Mouse (Mus musculus): ENCODE data around the gene Fos. TPM values are rescaled to one million over a fixed set of nuclear protein-coding genes. Genes with fewer than 3 reads are reported as not detected.

Fos gene
- 1.4 and 1.5 TPM in 2 replicates for polyA plus RNA-seq (2016; fragmentation: Nextera tagmentation; extraction: Ambion mirVana)

DNA sequence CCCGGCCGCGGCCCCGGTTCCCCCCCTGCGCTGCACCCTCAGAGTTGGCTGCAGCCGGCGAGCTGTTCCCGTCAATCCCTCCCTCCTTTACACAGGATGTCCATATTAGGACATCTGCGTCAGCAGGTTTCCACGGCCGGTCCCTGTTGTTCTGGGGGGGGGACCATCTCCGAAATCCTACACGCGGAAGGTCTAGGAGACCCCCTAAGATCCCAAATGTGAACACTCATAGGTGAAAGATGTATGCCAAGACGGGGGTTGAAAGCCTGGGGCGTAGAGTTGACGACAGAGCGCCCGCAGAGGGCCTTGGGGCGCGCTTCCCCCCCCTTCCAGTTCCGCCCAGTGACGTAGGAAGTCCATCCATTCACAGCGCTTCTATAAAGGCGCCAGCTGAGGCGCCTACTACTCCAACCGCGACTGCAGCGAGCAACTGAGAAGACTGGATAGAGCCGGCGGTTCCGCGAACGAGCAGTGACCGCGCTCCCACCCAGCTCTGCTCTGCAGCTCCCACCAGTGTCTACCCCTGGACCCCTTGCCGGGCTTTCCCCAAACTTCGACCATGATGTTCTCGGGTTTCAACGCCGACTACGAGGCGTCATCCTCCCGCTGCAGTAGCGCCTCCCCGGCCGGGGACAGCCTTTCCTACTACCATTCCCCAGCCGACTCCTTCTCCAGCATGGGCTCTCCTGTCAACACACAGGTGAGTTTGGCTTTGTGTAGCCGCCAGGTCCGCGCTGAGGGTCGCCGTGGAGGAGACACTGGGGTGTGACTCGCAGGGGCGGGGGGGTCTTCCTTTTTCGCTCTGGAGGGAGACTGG lies at the start of gene Fos:
TSS of gene Fos (plus strand) at position 410 of the 817 bp plus-strand sequence.
- Histone ChIP-seq H3K27ac (peak within 1 kb of the TSS; percentile 78), H3K36me3 (no peaks in the 10 kb centered on the region), H3K4me2 (peak within 1 kb of the TSS; percentile 100), H3K9ac (peak within 1 kb of the TSS; percentile 76), H3K4me3 (peak within 1 kb of the TSS; percentile 69), H3K4me1 (peaks cover 68% of the 10 kb centered on the region), H3K27me3 (replicated peaks) (peaks cover 80% of the 10 kb centered on the region), H3K9me3 (replicated peaks) (no peaks in the 10 kb centered on the region)
- ATAC-seq = peak; percentile 84
- WGBS (ENCODE audit: insufficient replicate concordance) = under 1% methylated on average over 56 of the region's 56 CpGs

DNA sequence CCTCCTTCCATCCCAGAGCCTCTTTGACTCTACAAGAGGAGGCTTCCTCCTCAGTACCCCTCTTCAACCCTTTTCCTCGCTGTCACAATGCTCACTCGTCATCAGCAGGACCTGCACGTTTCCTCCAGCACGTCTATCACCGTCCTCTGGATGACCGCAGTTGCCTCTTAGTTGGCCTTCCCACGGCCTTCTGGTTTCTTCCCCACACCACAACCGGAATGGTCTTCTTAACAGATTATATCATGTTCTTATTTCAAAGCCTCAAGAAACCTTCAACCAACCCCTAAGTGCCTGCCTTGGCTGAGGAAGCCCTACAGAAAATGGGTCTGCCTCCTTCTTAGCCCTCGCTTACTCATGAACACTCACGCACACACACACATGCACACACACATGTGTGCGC lies 48.0 kb upstream of the Fos start:
- ATAC-seq = no peak
- Histone ChIP-seq H3K36me3 (no peaks in the 10 kb centered on the region), H3K4me3 (no peak overlapping the region), H3K27me3 (replicated peaks) (peaks cover 6% of the 10 kb centered on the region), H3K4me2 (no peak overlapping the region), H3K9me3 (replicated peaks) (no peaks in the 10 kb centered on the region), H3K27ac (no peak overlapping the region), H3K9ac (no peak overlapping the region), H3K4me1 (0 out of 2 replicates have a peak, but pooled peaks cover 5% of the 10 kb centered on the region)
- WGBS (ENCODE audit: insufficient replicate concordance) = 49% methylated on average over 11 of the region's 11 CpGs

DNA sequence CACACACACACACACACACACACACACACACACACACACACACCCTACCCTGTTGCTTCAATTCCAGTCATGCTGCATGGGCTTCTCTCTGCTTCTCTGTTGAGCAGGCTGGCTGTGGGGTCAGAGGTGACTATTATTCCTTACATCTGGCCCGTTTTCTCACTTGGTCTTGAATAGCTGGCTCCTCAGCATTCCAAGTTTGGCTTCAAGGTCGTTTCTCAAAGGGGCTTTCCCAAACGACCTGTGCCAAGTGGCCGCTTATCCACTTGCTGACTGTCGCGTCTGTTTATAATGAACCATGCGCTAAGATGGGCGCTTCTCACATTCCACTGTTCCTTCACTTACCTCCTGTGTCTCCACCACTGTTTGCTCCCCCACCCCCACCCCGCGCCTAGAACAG lies 47.6 kb upstream of the Fos start:
- H3K4me3 ChIP-seq = no peak overlapping the region
- WGBS (ENCODE audit: insufficient replicate concordance) = 58% methylated on average over 10 of the region's 10 CpGs
- H3K9me3 ChIP-seq (replicated peaks) = no peaks in the 10 kb centered on the region
- H3K4me1 ChIP-seq = 0 out of 2 replicates have a peak, but pooled peaks cover 5% of the 10 kb centered on the region
- H3K27ac ChIP-seq = no peak overlapping the region
- no peaks in the 10 kb centered on the region for H3K36me3 ChIP-seq
- ATAC-seq = no peak
- H3K4me2 ChIP-seq = no peak overlapping the region
- peaks cover 6% of the 10 kb centered on the region for H3K27me3 ChIP-seq (replicated peaks)
- no peak overlapping the region for H3K9ac ChIP-seq

DNA sequence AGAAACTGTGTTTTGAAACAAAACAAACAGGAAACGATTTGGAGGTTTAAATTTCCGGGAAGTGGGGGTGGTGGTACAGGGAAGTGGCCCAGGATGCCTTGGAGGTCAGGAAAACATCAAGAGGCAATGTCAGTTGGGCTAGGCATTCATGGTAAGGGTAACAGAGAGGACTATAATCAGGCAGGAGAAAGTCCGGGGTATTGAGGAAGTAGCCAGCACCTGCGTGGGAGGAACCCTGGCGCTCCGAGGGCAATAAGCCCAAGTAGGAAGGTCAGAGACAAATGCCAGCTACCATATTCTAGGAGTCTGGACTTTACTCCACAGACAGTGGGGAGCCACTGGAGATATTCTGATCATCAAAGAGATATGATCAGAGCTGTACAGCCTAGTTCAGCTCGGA lies 45.9 kb upstream of the Fos start:
- Histone ChIP-seq H3K4me2 (no peak overlapping the region), H3K27me3 (replicated peaks) (peaks cover 6% of the 10 kb centered on the region), H3K36me3 (no peaks in the 10 kb centered on the region), H3K9ac (no peak overlapping the region), H3K4me1 (0 out of 2 replicates have a peak, but pooled peaks cover 5% of the 10 kb centered on the region), H3K27ac (no peak overlapping the region), H3K9me3 (replicated peaks) (no peaks in the 10 kb centered on the region), H3K4me3 (no peak overlapping the region)
- 43% methylated on average over 7 of the region's 7 CpGs for WGBS (ENCODE audit: insufficient replicate concordance)
- no peak for ATAC-seq

DNA sequence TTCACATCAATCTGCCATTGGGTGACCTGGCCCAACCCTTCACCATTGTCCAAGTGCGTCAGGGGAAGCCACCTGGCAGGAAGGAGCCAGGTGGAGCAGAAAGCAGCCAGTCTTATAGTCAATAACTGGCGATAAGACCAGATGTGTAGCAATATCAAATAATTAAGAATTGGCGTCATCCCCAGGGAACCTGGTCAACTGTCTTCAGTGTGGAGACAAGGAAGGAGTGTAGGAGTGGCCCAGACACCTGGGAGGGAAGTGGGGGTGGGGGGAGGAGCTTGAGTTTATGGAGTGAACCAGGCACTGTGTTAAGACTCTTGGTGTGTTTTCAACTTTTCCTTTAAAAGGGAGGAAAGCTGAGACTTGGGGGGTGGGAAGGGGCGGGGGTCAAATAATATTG lies 43.7 kb upstream of the Fos start:
- 47% methylated on average over 4 of the region's 4 CpGs for WGBS (ENCODE audit: insufficient replicate concordance)
- no peak overlapping the region for H3K4me2 ChIP-seq
- H3K27me3 ChIP-seq (replicated peaks) = peaks cover 6% of the 10 kb centered on the region
- no peak for ATAC-seq
- H3K4me1 ChIP-seq = no peaks in the 10 kb centered on the region
- H3K4me3 ChIP-seq = no peak overlapping the region
- H3K36me3 ChIP-seq = no peaks in the 10 kb centered on the region
- H3K9ac ChIP-seq = no peak overlapping the region
- H3K9me3 ChIP-seq (replicated peaks) = no peaks in the 10 kb centered on the region
- H3K27ac ChIP-seq = no peak overlapping the region

DNA sequence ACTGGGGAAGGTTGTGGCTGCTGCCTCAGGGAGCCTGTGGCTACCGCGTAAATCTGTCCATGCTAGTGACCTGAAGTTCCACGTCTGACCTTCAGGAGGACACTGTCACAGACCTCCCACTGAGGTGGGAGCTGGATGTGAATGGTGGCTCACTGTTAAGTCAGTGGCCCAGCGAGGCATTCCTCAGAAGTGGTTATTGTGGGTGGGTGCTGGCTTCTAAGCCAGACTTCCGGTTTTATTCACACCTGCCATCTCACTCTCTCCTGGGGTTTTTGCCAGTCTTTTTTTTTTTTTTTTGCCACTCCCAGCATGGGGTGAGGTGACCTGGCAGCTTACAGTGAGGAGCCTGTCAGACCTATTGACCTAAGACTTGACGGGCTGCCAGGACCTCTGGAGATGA lies 43.3 kb upstream of the Fos start:
- H3K4me1 ChIP-seq = no peaks in the 10 kb centered on the region
- no peaks in the 10 kb centered on the region for H3K9me3 ChIP-seq (replicated peaks)
- no peak overlapping the region for H3K27ac ChIP-seq
- no peak overlapping the region for H3K4me3 ChIP-seq
- 35% methylated on average over 6 of the region's 6 CpGs for WGBS (ENCODE audit: insufficient replicate concordance)
- H3K27me3 ChIP-seq (replicated peaks) = peaks cover 6% of the 10 kb centered on the region
- no peak overlapping the region for H3K9ac ChIP-seq
- ATAC-seq = no peak
- H3K36me3 ChIP-seq = no peaks in the 10 kb centered on the region
- no peak overlapping the region for H3K4me2 ChIP-seq

DNA sequence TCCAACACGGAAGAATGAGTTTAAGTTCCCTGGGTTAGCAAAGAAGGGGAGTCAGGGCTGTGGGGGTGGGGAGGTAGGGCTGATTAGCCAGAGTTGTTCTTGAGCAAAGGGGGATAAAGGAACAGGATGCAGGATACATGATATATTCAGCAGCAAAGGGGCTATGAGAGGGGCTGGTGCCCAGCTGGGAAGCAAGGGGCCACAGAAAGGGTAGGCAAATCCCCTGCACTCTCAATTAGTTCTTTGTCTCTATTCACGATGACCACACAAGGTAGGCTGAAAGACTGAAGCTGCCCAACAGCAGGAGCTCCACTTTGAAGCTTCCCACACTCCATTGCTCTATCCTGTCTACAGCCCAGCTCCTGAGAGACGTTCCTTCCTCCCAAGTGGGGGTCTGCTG lies 39.8 kb upstream of the Fos start:
- Histone ChIP-seq H3K9me3 (replicated peaks) (no peaks in the 10 kb centered on the region), H3K27ac (no peak overlapping the region), H3K4me1 (no peaks in the 10 kb centered on the region), H3K4me3 (no peak overlapping the region), H3K9ac (no peak overlapping the region), H3K4me2 (no peak overlapping the region), H3K27me3 (replicated peaks) (peaks cover 20% of the 10 kb centered on the region), H3K36me3 (no peaks in the 10 kb centered on the region)
- no peak for ATAC-seq
- 35% methylated on average over 3 of the region's 3 CpGs for WGBS (ENCODE audit: insufficient replicate concordance)

DNA sequence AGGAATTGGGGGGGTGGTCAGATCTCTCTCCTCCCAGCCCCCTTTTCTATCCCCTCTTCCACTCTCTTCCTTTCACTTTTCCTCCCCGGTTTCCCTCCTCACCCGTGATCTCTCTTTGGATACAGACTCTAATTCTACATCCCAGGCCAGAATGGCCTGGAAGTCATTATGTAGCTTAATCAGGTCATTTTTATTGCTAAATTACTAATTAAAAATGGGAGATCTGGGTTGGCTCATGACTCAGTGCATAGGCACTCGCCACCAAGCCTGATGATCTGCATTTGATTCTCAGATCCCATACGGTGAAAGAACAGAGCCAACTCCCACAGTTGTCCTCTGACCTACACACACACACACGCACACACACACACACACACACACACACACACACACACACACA lies 39.2 kb upstream of the Fos start:
- Histone ChIP-seq H3K9ac (no peak overlapping the region), H3K27ac (no peak overlapping the region), H3K4me2 (no peak overlapping the region), H3K4me1 (no peaks in the 10 kb centered on the region), H3K27me3 (replicated peaks) (peaks cover 15% of the 10 kb centered on the region), H3K9me3 (replicated peaks) (no peaks in the 10 kb centered on the region), H3K4me3 (no peak overlapping the region), H3K36me3 (no peaks in the 10 kb centered on the region)
- no peak for ATAC-seq
- 61% methylated on average over 5 of the region's 5 CpGs for WGBS (ENCODE audit: insufficient replicate concordance)

DNA sequence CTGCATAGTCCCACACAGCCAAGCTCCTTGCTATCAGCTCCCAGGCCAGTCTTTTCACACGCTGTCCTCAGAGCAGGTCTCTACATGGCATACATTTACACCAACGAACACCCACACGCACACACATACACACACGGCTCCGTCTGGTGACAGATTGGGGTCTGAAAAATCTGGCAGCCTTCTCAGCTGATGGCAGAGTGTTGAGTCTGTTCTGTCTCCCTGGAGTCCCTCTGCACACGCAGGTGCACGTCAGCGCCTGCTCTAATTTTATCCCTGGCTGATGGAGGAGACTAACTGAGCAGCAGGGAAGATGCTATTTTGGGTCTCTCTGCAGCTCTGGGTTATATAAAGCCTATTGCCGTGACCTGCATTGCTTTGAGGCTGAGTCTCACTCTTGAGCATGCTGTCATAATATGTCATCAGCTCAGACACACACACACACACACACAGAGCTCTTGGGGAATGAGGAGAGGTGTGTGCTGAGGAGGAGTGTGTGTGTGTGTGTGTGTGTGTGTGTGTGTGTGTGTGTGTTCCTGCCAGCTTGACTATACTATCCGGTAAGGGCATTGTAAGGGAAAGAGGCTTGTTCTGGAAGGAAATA lies 37.6 kb upstream of the Fos start:
- Histone ChIP-seq H3K36me3 (no peaks in the 10 kb centered on the region), H3K4me2 (no peak overlapping the region), H3K27ac (no peak overlapping the region), H3K4me1 (no peaks in the 10 kb centered on the region), H3K4me3 (no peak overlapping the region), H3K9ac (no peak overlapping the region), H3K9me3 (replicated peaks) (no peaks in the 10 kb centered on the region), H3K27me3 (replicated peaks) (peaks cover 14% of the 10 kb centered on the region)
- no peak for ATAC-seq
- WGBS (ENCODE audit: insufficient replicate concordance) = 55% methylated on average over 10 of the region's 10 CpGs

DNA sequence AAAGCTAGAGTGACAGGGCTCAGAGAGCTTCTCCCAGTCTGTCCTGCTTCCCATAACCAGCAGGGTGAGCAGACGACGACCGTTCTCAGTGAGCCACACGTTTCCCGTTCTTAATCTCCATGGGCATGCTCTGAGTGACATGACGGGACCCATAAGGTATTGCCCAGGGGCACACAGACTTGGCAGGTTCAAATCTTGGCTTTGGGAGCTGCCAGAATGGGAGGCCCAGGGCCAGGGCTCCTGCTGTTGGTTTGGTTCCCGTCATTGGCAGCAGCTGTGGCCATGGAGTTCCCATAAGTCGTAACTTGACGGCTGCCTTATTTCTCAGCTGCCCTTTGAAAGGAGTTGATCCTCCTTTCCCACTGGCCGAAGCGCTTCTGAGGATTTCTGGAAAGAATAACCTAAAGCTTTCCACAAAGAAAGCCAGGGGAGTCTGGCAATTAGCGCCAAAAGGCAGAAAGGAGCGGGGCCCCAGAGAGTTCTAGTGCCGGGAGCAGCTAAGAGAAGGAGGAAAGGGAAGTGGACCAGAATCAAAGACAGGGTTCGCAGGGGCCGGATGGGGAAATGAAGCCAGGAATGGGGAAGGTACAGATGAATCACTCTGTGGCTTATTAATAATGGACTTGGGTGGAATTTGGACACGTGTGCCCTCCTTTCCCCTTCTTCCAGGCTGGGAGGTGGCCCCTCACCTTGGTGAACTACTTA lies 36.4 kb upstream of the Fos start:
- H3K4me3 ChIP-seq = no peak overlapping the region
- WGBS (ENCODE audit: insufficient replicate concordance) = 40% methylated on average over 17 of the region's 17 CpGs
- no peak overlapping the region for H3K27ac ChIP-seq
- no peak overlapping the region for H3K9ac ChIP-seq
- no peaks in the 10 kb centered on the region for H3K9me3 ChIP-seq (replicated peaks)
- no peaks in the 10 kb centered on the region for H3K36me3 ChIP-seq
- ATAC-seq = no peak
- H3K4me2 ChIP-seq = no peak overlapping the region
- peaks cover 14% of the 10 kb centered on the region for H3K27me3 ChIP-seq (replicated peaks)
- H3K4me1 ChIP-seq = no peaks in the 10 kb centered on the region

DNA sequence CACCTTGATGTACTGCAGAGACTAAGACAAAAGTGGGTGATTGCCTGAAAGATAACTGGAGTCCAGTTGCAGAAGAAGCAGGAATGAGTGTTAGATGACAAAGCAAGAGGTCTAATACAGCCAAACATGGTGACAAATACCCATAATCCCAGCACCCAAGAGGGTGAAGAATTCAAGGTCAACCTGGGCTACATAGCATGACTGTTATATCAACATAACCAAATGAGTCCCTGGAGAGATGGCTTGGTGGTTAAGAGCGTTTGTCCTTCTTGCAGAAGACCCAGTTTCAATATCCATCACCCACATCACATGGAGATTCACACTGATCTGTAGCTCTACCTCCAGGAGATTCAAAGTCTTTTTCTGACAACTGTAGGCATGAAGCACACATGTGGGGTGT lies 30.2 kb upstream of the Fos start:
- Histone ChIP-seq H3K36me3 (no peaks in the 10 kb centered on the region), H3K27ac (no peak overlapping the region), H3K4me3 (no peak overlapping the region), H3K4me2 (no peak overlapping the region), H3K4me1 (peaks cover 12% of the 10 kb centered on the region; the same call in 1 of the 2 replicates), H3K9me3 (replicated peaks) (no peaks in the 10 kb centered on the region), H3K27me3 (replicated peaks) (peaks cover 20% of the 10 kb centered on the region), H3K9ac (no peak overlapping the region)
- no peak for ATAC-seq
- WGBS (ENCODE audit: insufficient replicate concordance) = 73% methylated on average over 1 of the region's 1 CpGs

DNA sequence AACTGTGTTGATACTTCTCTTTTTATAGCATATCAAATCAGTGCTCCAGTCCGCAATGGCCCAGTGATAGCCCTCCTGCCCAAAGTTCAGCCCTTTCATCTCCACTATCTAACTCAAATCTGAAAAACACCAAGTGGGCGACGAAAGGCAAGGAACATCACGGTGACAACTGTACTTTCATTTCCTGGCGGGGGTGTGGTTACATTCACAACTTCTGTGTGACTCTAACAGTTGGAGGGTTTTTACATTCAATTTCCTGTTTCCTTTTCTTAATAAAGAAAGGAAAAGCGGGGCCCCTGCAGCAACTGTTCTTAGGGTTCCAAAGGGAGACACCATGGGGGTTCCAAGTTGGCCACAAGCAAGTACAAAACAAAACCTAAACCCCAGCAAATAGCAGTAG lies 29.0 kb upstream of the Fos start:
- no peak overlapping the region for H3K27ac ChIP-seq
- WGBS (ENCODE audit: insufficient replicate concordance) = 10% methylated on average over 6 of the region's 6 CpGs

More for the DNA sequence above, 29.0 kb upstream of the Fos start:
- Histone ChIP-seq H3K9ac (no peak overlapping the region), H3K4me2 (peak overlapping the region; percentile 47), H3K27me3 (replicated peaks) (peaks cover 20% of the 10 kb centered on the region), H3K4me3 (peak overlapping the region; percentile 16), H3K4me1 (peaks cover 12% of the 10 kb centered on the region; the same call in 1 of the 2 replicates), H3K36me3 (no peaks in the 10 kb centered on the region), H3K9me3 (replicated peaks) (no peaks in the 10 kb centered on the region)
- ATAC-seq = no peak

All from liver, embryonic 12.5 days (tissue).